Mouse (Mus musculus) midbrain, embryonic 11.5 days (tissue): ENCODE results near the gene Capza1. TPM values are rescaled to one million over a fixed set of nuclear protein-coding genes. Genes with fewer than 3 reads are reported as not detected.

Source experiments
- ATAC-seq: fragments of 200-750 bp; cut with Nextera tagmentation; 2 replicates; pipeline ENCODE4 v1.8.0; 2017; ENCODE audit warnings: moderate TSS enrichment, moderate library complexity; ENCODE audit not compliant: low FRiP score
- DNase-seq: peaks from one replicate; pipeline ENCODE4 v3.0.0; 2015; ENCODE audit warnings: low spot score; ENCODE audit errors: missing footprints
- H3K27ac ChIP-seq: fragments of 300-500 bp; sonication (generic); 2 replicates; pipeline ENCODE4 v1.5.1; 2014; ENCODE audit warnings: low read depth, low read length
- H3K27me3 ChIP-seq: fragments of 300-500 bp; sonication (generic); 2 replicates; pipeline ENCODE4 v1.6.1; 2014; ENCODE audit warnings: mild to moderate bottlenecking, low read length, moderate library complexity, mixed read lengths; ENCODE audit not compliant: control insufficient read depth, insufficient read depth
- H3K36me3 ChIP-seq: fragments of 300-500 bp; sonication (generic); 2 replicates; pipeline ENCODE4 v1.6.1; 2014; ENCODE audit warnings: mild to moderate bottlenecking, low read length, moderate library complexity, mixed read lengths; ENCODE audit not compliant: control insufficient read depth, insufficient read depth
- H3K4me1 ChIP-seq: fragments of 300-500 bp; sonication (generic); 2 replicates; pipeline ENCODE4 v1.6.1; 2014; ENCODE audit warnings: low read length; ENCODE audit not compliant: control insufficient read depth, insufficient read depth
- H3K4me2 ChIP-seq: fragments of 300-500 bp; sonication (generic); 2 replicates; pipeline ENCODE4 v1.6.1; 2014; ENCODE audit warnings: mild to moderate bottlenecking, moderate library complexity
- H3K4me3 ChIP-seq: fragments of 300-500 bp; sonication (generic); 2 replicates; pipeline ENCODE4 v1.5.1; 2014; ENCODE audit warnings: low read depth, low read length
- H3K9ac ChIP-seq: fragments of 300-500 bp; sonication (generic); 2 replicates; pipeline ENCODE4 v1.6.1; 2014; ENCODE audit warnings: low read length
- H3K9me3 ChIP-seq: fragments of 300-500 bp; sonication (generic); 2 replicates; pipeline ENCODE4 v1.6.1; 2016; ENCODE audit warnings: low read length; ENCODE audit not compliant: control insufficient read depth
- WGBS: fragments of 180-500 bp; shearing (Covaris S2); extraction: QIAGEN DNeasy Blood & Tissue Kit; methylation state at CpG from one replicate; pipeline ENCODE4 v1.1.7; 2014; 5-methylcytosine and 5-hydroxymethylcytosine counted together
- polyA plus RNA-seq: library from polyadenylated mRNA; unstranded; fragments of >200 nt; fragmentation: Nextera tagmentation; extraction: Ambion mirVana; gene quantifications from 2 replicates; pipeline ENCODE4 v1.2.1, GENCODE M21; 2014

The Capza1 gene
- polyA plus RNA-seq, 1 experiment from 2014 or later, result 268 TPM

DNA sequence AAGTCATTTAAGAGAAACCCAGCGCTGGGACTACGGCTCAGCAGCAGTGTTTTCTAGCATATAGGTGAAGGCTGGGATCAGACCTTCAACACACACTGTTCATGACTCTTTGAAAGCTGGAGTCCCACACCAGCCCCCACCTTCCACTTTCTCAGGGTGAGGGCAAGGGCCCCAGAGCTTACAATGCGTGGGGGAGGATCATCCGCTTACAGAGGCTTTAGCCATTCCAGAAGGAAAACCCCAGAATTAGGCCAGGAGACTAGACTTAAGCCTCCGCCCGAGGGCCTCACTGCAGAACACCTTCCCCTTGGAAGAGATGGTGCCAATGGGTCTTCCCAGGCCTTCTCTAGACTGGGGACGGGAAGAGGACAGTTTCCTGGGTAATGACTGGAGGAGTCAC lies 91.0 kb downstream of the Capza1 start:
- H3K36me3 ChIP-seq, result no peaks in the 10 kb centered on the region
- peaks cover 29% of the 10 kb centered on the region for H3K27me3 ChIP-seq
- 59% methylated on average over 7 of the region's 7 CpGs for WGBS
- no peak overlapping the region for H3K9ac ChIP-seq
- DNase-seq (no peak), ATAC-seq (no peak)
- H3K4me1 ChIP-seq, result 0 out of 2 replicates have a peak, but pooled peaks cover 5% of the 10 kb centered on the region
- H3K9me3 ChIP-seq, result no peaks in the 10 kb centered on the region
- no peak overlapping the region for H3K4me3 ChIP-seq
- no peak overlapping the region for H3K4me2 ChIP-seq
- H3K27ac ChIP-seq, result no peak overlapping the region

Other genes with a start within 250 kb of the Capza1 start
- 31.9 and 36.3 TPM in 2 replicates for gene Slc16a1, start 225.8 kb downstream of the Capza1 start, polyA plus RNA-seq
- 0.44 and 0.97 TPM in 2 replicates for gene Ppm1j, start 83.4 kb downstream of the Capza1 start, polyA plus RNA-seq
- not detected in 2 replicates for gene Fam19a3, start 82.7 kb downstream of the Capza1 start, polyA plus RNA-seq
- 78.2 and 82.0 TPM in 2 replicates for gene Rhoc, start 76.1 kb downstream of the Capza1 start, polyA plus RNA-seq
- gene Mov10, start 45.9 kb downstream of the Capza1 start, polyA plus RNA-seq, result 9.5 and 9.9 TPM in 2 replicates
- 36.3 and 40.3 TPM in 2 replicates for gene St7l, start 500 bp downstream of the Capza1 start, polyA plus RNA-seq
- gene Wnt2b, start 97.4 kb upstream of the Capza1 start, polyA plus RNA-seq, result 1.2 TPM in 2 replicates
- gene Cttnbp2nl, start 188.6 kb upstream of the Capza1 start, polyA plus RNA-seq, result 47.4 and 51.4 TPM in 2 replicates
- gene 4930564D02Rik, start 202.3 kb upstream of the Capza1 start, polyA plus RNA-seq, result not detected in 2 replicates